In genomic region chr9:103013366-103013765, GRCm38 (mm10) we compare ENCODE assay signal across 10 mouse cellular contexts. TPM values are rescaled to one million over a fixed set of nuclear protein-coding genes. Genes with fewer than 3 reads are reported as not detected.
A peak's percentile ranks its signal among the peaks of the same experiment; 100 is the strongest.
DNase-seq lines count a peak whose midpoint lies in the region; ATAC-seq and TF ChIP-seq lines count a peak whose summit lies in the region.
"Had no signal": no experiment of that assay in that cellular context is flagged by ENCODE, and none has a peak within 500 bp of the region (broad histone marks: within the 10 kb centered on the region; RNA-seq: fewer than 3 reads in every experiment).

No protein-coding gene starts in this region.

- H3K36me3 ChIP-seq in kidney, embryonic 15.5 days, result no peaks in the 10 kb centered on the region
- no peaks in the 10 kb centered on the region for H3K36me3 ChIP-seq in MEL (ENCODE audit: control insufficient read depth in 1 of 2, insufficient read depth in 2 of 2, low read length in 2 of 2)
- H3K36me3 ChIP-seq: embryonic facial prominence, embryonic 15.5 days; limb, embryonic 13.5 days had no signal

- H3K27ac ChIP-seq in kidney, embryonic 15.5 days, result no peak overlapping the region
- no peak overlapping the region for H3K27ac ChIP-seq in MEL (ENCODE audit: control insufficient read depth, low read depth, low read length)
- H3K27ac ChIP-seq: embryonic facial prominence, embryonic 15.5 days; limb, embryonic 13.5 days had no signal

- peak; percentile 74 for DNase-seq in kidney, adult 18-20 months
- DNase-seq in MEL (ENCODE audit: low read depth, low spot score), result no peak
- peak; percentile 4 for DNase-seq in c-Kit-positive CD71-positive TER-119-positive erythroid progenitor cells, embryonic 14.5 days (ENCODE audit: low spot score)
- DNase-seq in gastrocnemius, postnatal 14 days, result peak; percentile 32
- DNase-seq in left cerebral cortex, postnatal 25 days (ENCODE audit: low spot score in 2 of 2), result peak; percentile 16 to 32
- peak; percentile 78 for DNase-seq in retina, embryonic 14.5 days (ENCODE audit: low spot score)

- intact Hi-C loops in gastrocnemius, postnatal 14 days (cut with DNase I; ENCODE audit: low total_unique reads), result no loop called here
- intact Hi-C loops in left cerebral cortex, postnatal 25 days (cut with DNase I), result loop anchor here (5.0 kb wide), 1 partner anchor 79 kb away; no protein-coding TSS in a partner anchor

- no peak for TF ChIP-seq EP300 in MEL (IDR thresholded peaks at IDR 0.05; ENCODE audit: low read depth in 1 of 2, low read length in 2 of 2)

- no peak for ATAC-seq in kidney, embryonic 15.5 days (replicated peaks; ENCODE audit: low FRiP score)
- ATAC-seq in monocyte, adult 5-6 weeks (replicated peaks; ENCODE audit: insufficient number of reproducible peaks, low FRiP score, low TSS enrichment, poor library complexity, severe bottlenecking), result no peak

- peak in 2 of 3 experiments; percentile 14; a peak in 2 of 6 replicates for TF ChIP-seq CTCF in MEL (IDR thresholded peaks at IDR 0.05 in 2 of 3, conservative IDR thresholded peaks at IDR 0.05 in 1 of 3; ENCODE audit: control insufficient read depth in 1 of 3, insufficient read depth in 1 of 3, low read depth in 2 of 3, low read length in 3 of 3, poor library complexity in 1 of 3, severe bottlenecking in 1 of 3)

- TF ChIP-seq POLR2A in MEL (IDR thresholded peaks at IDR 0.05; ENCODE audit: control insufficient read depth in 1 of 2, insufficient read depth in 1 of 2, low read depth in 1 of 2, low read length in 2 of 2, poor library complexity in 1 of 2), result no peak

- peaks cover 4% of the 10 kb centered on the region for H3K4me1 ChIP-seq in kidney, embryonic 15.5 days
- no peaks in the 10 kb centered on the region for H3K4me1 ChIP-seq in MEL (ENCODE audit: control insufficient read depth in 1 of 2, insufficient read depth in 2 of 2, low read length in 2 of 2)

- H3K4me2 ChIP-seq in kidney, embryonic 15.5 days, result no peak overlapping the region
- H3K4me2 ChIP-seq: embryonic facial prominence, embryonic 15.5 days; limb, embryonic 13.5 days had no signal

- 13% methylated on average over 5 of the region's 5 CpGs for WGBS in kidney, embryonic 15.5 days

- H3K79me2 ChIP-seq in MEL (ENCODE audit: control insufficient read depth, insufficient read depth, low read length, poor library complexity), result no peaks in the 10 kb centered on the region

- TF ChIP-seq RAD21 in MEL (IDR thresholded peaks at IDR 0.05; ENCODE audit: low read depth, low read length), result no peak

- H3K27me3 ChIP-seq in kidney, embryonic 15.5 days, result peaks cover 23% of the 10 kb centered on the region
- H3K27me3 ChIP-seq in MEL (ENCODE audit: control insufficient read depth in 1 of 2, insufficient read depth in 2 of 2, low read length in 2 of 2), result no peaks in the 10 kb centered on the region
- H3K27me3 ChIP-seq: embryonic facial prominence, embryonic 15.5 days had no signal

- no peak overlapping the region for H3K4me3 ChIP-seq in kidney, embryonic 15.5 days (replicated peaks)
- H3K4me3 ChIP-seq in MEL (ENCODE audit: control insufficient read depth in 1 of 2, insufficient read depth in 1 of 2, low read depth in 2 of 2, low read length in 2 of 2), result no peak overlapping the region
- H3K4me3 ChIP-seq: embryonic facial prominence, embryonic 15.5 days; limb, embryonic 13.5 days had no signal

- H3K9ac ChIP-seq in kidney, embryonic 15.5 days, result no peak overlapping the region
- H3K9ac ChIP-seq in MEL (ENCODE audit: control insufficient read depth, low read depth, low read length, poor library complexity, severe bottlenecking), result no peak overlapping the region
- H3K9ac ChIP-seq: embryonic facial prominence, embryonic 15.5 days; limb, embryonic 13.5 days had no signal

- H3K9me3 ChIP-seq in kidney, embryonic 15.5 days (replicated peaks), result no peaks in the 10 kb centered on the region
- H3K9me3 ChIP-seq in MEL (replicated peaks; ENCODE audit: insufficient read depth, low read length), result no peaks in the 10 kb centered on the region
- H3K9me3 ChIP-seq: embryonic facial prominence, embryonic 15.5 days; limb, embryonic 13.5 days had no signal

TF ChIP-seq in MEL, 35 proteins besides CTCF, POLR2A, EP300 and RAD21:
- TF ChIP-seq HCFC1 (IDR thresholded peaks at IDR 0.05; ENCODE audit: low read depth, low read length) (no peak), SMC3 (IDR thresholded peaks at IDR 0.05; ENCODE audit: low read depth, low read length) (0 out of 2 replicates have a peak, but pooled peaks have one; percentile 5)

RNA-seq across cellular contexts. Expression of gene Slco2a1, which starts 24.9 kb away (rescaled TPM):
- 4.6 and 5.6 TPM in 2 replicates for polyA plus RNA-seq in kidney, embryonic 15.5 days (2015; fragmentation: Nextera tagmentation; extraction: Ambion mirVana)
- total RNA-seq in MEL (2012; rRNA removed), result not detected in 2 replicates
- under 1 TPM in 1 of 2 experiments, not detected in 1; 0.01 TPM for polyA plus RNA-seq in MEL (2012; ENCODE audit: insufficient read depth in 1 of 2, insufficient read length in 2 of 2, low read depth in 1 of 2, low replicate concordance in 2 of 2, missing spikeins in 1 of 2)
- under 1 TPM; 0.62 to 0.78 TPM for total RNA-seq in gastrocnemius, postnatal 14 days (2021)
- 1 to 10 TPM; 1.3 TPM for total RNA-seq in left cerebral cortex, postnatal 25 days (2021)
- total RNA-seq in monocyte, adult 5-6 weeks (2017), result not detected in 3 replicates
